Mouse (Mus musculus): ENCODE measurements around the gene A630023A22Rik.

The A630023A22Rik gene

GRCm38 (mm10) chr14:34102601-34103000 lies at the start of gene A630023A22Rik:
Gene A630023A22Rik, minus strand, starts transcription at chr14:34102754.
- DNase-seq = no peak

DNA sequence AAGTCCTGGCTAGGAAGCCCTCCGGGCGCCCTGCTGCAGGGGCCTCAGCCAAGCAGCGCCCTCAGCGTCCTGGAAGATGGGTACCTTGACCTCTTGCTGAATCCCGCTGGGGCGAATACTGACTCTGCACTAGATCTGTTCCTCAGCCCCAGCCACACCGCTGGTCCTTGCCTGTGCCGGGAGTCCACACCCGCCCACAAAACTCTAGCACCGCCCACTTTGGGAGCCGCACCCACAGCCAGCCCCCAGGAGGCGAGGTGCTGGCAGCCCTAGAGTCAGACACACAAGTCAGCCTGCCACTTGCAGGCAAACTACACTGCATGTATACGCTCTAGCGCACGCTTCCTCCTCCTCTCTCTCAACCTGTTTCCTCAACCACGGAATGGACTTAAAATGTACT lies 49.8 kb upstream of the A630023A22Rik start, which contains the start of gene Npy4r:
TSS of gene Npy4r (minus strand) at position 148 of the 400 bp plus-strand sequence.
- peak; percentile 61 for DNase-seq

GRCm38 (mm10) chr14:34142915-34143314 lies 40.4 kb upstream of the A630023A22Rik start:
- no peak for DNase-seq

DNA sequence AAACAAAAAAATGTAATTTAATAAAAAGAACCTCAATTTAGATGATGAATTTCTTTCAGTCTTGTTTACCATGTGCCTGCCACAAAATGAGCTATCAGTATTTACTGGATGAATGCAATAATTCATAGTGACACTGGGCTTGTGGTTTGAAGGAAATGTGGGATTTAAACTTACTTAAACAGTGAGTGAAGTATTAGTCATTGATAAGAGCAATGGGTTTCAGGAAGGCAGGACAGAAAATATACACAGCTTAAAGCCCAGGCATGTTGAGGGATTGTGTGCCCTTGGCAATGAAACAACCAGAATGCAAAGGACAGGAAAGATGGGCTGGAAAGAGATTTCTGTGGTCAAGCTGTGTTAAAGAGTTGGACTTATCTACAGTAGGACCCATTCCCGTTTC lies 39.8 kb upstream of the A630023A22Rik start:
- DNase-seq = no peak

DNA sequence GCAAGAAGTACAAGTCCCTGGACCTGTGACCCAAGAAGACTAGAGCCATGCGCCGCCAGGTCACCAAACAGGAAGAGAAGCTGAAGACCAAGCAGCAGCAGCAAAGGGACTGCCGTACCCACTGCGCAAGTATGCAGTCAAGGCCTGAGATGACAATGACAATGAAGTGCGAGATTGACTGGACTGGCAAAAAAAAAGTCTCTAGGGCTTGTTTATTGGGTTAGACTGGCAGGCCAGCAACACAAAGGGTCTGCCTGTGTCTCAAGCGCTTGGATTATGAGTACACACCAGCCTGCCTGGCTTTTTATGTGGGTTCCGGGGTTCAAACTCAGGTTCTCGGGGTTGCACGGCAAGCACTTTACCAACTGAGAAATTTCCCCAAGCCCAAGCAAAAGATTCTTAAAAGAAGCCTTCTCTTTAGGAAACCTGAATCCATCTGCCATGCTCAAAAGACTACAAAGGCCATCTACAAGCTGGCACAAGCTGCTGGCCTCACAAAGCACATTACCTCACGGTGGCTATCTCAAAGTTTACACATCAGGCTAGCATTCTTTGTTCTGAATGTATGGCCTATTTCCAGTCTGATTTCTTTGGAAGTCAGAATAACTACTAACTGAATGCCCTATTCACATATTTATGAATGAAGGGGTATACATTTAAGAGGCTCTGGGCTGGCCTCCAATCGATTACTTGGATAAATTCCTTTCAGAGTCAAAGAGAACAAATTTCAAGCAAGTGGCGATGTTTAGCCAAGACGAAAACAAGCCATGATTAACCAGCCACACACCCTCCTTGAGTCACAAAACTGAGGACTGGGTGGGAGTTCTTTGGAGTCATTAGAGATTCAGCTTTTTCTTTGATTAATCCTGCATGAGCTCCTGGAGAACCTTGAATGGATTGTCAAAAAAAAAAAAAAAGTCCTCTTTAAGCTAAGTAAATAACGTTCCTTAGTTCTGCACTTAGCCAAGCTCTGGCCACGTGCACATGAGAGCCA lies 37.4 kb upstream of the A630023A22Rik start:
- no peak for DNase-seq

DNA sequence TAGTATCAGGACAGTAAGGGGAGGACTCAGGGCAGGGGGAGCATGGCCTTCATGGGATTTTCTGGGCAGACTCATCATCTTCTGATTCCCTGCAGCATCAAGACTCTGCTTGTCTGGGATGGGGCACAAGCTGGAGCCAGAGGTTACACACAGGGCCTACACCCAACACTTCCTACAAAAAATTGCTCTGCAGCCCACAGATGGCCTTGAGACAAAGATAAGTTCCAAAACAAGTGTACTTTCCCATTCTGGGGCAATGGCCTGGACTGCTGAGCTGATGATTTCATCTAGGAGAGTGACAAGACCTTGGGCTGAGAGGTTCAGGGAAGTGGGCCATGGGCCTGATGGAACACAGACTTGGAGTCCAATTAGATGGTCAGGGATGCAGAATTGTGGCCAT lies 32.8 kb upstream of the A630023A22Rik start:
- no peak for DNase-seq

DNA sequence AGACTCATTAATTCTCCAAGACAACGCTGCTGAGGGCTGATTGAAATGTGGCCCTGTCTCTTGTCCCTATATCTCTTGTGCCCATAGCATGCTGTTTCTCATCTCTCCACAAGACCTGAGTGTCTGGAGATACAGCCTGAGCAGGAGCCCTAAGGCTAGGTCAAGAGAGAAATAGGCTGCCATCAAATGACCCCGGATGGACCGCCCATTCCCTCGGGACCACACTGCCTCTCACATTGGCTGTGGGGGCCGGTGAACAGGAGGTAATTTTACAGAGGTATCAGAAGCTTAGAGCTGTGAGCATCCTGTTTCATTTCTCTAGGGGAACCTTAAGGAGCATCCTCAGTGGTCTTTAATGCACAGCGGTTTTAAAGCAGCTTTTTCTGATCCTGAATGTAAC lies 28.7 kb upstream of the A630023A22Rik start:
- DNase-seq = no peak

DNA sequence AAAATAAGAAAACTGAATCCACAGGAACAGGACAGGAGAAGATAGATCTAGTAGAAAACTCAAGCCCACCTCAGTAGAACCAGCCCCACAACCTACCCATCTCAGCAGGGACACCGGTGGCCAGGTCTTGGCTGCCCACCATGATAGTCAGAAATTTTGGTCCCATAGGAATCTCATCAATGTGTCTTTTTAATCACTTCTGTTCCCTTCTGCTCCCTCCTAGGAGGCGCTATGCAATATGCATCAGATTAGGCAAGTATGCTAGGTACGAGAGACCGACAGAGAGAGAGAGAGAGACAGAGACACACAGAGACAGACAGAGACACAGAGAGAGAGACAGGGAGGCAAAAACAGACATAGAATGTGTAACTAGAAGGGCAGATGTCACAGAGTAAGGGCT lies 19.1 kb upstream of the A630023A22Rik start:
- no peak for DNase-seq

DNA sequence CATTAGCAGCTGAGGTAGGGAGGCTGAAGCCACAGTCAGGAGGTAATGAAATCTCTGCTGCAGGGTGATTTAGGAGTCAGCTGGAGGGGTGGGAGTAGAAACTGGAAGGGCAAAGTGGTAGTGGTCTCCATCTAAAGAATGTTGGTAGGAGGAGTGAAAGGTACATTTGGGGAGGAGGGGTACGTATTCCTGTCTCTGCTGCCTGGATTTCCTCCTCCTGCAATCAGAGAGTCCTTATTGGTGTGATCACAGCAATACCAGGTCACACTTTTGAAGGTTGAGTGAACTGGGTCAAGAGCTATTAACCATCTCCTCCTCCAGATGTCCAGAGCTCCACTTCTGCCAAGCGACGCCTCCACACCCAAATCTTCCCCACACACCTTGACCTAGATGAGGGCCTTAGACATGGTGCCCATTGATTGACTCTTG lies 18.4 kb upstream of the A630023A22Rik start:
- DNase-seq = no peak

DNA sequence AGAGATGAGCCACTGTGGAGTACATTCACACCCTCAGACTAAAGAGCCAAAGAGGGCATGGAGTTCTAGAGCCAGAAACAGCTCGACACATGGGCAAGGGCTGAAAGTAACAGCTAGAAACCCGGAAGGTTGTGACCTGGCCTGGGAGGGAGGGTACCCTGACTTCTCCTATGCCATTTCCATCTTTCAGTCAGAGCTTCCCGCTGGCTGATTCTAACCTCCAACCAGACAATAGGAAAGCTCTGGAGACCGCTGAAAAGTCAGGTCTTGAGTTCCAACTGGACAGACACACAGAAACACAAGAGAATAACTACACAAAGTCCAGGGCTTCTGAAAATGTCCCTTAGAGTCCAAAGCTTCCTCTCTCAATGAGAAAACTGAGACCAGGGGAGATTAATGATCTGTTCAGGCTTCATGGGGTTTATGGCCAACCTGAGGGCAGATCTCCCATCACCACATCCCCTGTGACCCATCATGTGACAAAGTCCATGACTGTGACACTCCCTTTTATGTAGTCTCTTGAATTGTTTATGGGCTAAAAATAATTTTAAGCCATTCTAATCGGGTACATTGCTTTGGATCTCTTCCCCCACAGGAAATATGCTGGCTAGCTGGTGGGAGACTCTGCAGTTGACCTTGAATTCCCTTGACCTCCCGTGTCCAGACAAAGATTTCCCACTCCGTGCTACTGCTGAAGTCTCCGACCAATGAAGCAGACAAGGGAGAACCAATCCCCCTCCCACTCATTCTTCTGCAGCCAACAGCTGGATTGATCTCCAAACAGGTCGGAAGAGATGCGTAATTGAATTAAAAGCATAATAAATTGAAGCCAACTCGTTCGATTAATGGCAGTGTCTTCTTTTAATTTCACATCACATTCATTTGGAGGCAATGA lies 17.7 kb upstream of the A630023A22Rik start:
- no peak for DNase-seq

GRCm38 (mm10) chr14:34119046-34119723 lies 16.6 kb upstream of the A630023A22Rik start:
- DNase-seq = no peak

- no peak for DNase-seq
These were observed 11.8 kb upstream of the A630023A22Rik start for GRCm38 (mm10) chr14:34114311-34114710.

DNA sequence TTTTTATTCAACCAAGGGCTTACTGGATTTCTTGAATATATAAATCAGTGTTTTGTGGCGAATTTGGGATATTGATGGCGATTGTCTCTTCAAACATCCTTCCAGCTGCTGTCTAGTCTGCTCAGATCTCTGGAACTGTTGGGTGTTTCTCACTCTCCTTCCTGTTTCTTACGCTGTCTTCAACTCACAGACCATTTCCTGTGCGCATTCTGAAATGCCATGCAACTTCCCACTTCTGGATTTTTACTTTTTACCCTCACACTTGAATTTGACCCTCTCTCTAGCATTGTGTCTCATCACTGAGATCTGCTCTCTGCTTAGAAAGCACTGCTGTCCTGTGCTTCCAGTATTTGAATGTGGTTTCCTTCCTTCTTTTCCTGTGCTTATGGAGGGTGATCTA lies 5.0 kb upstream of the A630023A22Rik start:
- no peak for DNase-seq

DNA sequence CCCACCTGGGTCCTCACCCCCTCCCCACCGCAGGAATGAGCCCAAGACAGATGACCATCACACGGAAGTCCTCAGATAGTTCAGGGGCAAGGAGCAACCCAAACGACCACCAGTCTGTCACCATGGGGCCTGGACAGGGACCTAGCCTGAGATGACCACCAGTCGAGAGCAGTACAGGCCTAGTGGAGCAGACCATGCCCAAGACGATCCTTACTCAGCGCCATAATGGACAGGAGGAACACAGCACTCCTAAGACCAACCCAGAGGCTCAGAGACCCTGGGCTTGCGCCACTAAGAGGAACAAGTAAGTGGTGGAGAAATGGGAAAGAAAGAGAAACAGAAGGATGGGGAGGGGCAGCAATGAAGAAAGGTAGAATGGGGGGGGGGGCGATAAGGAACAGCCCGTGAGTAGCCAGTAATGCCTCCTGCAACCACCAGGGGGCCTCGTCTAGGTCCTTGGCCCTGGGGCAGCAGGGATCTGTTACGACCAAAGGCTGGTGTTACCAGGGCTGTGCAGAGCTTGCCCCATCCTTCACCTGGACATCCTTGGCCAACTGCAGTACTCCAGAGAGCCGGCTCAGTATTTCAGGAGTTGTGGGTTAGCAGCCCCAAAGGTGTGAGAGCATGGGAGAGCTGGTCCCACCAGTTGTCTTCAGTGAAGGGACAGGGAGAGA lies 4.0 kb upstream of the A630023A22Rik start:
- DNase-seq = peak; percentile 50

DNA sequence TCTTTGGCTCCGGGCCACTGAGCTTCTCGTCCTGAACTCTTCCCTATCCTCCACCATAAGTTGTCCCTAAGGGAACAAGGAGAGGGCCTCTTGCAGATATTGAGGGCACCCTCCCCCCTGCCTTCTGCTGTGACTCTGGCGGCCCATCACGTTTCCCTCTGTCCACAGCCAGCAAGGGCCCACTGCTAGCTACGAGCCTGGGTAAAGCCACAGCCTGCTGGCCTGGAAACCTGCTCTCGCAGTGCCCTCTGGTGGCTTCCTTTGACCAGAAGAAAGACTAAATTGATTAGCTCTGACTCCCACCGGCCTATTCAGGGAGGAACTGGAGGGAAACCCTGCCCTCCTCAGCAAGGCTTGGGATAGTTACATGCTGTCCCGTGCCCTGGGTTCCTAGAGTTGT lies 2.3 kb upstream of the A630023A22Rik start:
- DNase-seq = peak; percentile 71

GRCm38 (mm10) chr14:34103855-34104254 lies 1.3 kb upstream of the A630023A22Rik start:
- DNase-seq = no peak

GRCm38 (mm10) chr14:34096161-34096560 lies 6.4 kb downstream of the A630023A22Rik start:
- DNase-seq = no peak

DNA sequence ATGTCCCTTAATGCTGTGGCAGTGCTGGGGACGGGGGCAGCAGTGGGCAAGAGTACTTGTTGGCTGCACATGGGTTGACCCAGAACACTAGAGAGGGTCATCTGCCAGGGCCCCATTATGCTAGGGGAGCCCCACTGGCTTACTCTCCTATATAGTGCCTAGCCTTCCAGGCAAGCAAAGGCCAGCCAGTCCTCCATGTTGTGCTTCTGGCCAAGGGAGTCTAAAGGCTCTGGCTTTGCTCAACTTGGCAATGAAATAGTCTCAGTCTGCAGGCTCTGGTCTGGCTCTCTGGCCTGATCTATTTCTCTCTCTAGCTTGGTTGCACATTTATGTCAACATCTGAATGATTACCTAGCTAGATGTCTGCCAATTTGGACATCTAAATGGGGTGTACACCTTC lies 9.7 kb downstream of the A630023A22Rik start:
- no peak for DNase-seq

- no peak for DNase-seq
These were observed 11.1 kb downstream of the A630023A22Rik start for GRCm38 (mm10) chr14:34091475-34091874.

- no peak for DNase-seq
These were observed 12.8 kb downstream of the A630023A22Rik start for GRCm38 (mm10) chr14:34089796-34090195.

- DNase-seq = no peak
These were observed 14.6 kb downstream of the A630023A22Rik start for GRCm38 (mm10) chr14:34087856-34088398.

GRCm38 (mm10) chr14:34086806-34087205 lies 15.7 kb downstream of the A630023A22Rik start:
- no peak for DNase-seq

Measured in kidney, adult 9 months (tissue).